Mouse (Mus musculus) heart, embryonic 16.5 days (tissue): ENCODE measurements around the gene Ism1. TPM values are rescaled to one million over a fixed set of nuclear protein-coding genes. Genes with fewer than 3 reads are reported as not detected.

ENCODE experiments used
- polyA plus RNA-seq: library from polyadenylated mRNA; unstranded; fragments of >200 nt; fragmentation: Nextera tagmentation; extraction: Ambion mirVana; gene quantifications from 2 replicates; pipeline ENCODE4 v1.2.1, GENCODE M21; 2015

Ism1 gene
- polyA plus RNA-seq, 1 experiment from 2014 or later: 0.62 TPM

Other genes starting within 250 kb of the Ism1 start
- gene Sptlc3, start 184.3 kb upstream of the Ism1 start, polyA plus RNA-seq: 0.29 and 0.39 TPM in 2 replicates